Mouse (Mus musculus) gastrocnemius, adult 18-20 months (tissue): Measurements from ENCODE around the gene Ano10. TPM values are rescaled to one million over a fixed set of nuclear protein-coding genes. Genes with fewer than 3 reads are reported as not detected.
"Not testable (repeated sequence)": the region's sequence is repeated elsewhere in the genome, so short reads cannot be mapped to it uniquely, and the experiment has no call there.

ENCODE experiments used
- DNase-seq: peaks from one replicate; pipeline ENCODE4 v3.0.0; 2021; ENCODE audit warnings: low spot score
- long read RNA-seq, 2 experiments: library from polyadenylated mRNA; stranded (forward); transcript quantifications; one replicate each; pipeline ENCODE4 v2.0.0; 2021
- total RNA-seq, 2 experiments: library from RNA; stranded (reverse); gene quantifications; 2 replicates each; pipeline ENCODE4 v1.2.3; 2021

Gene Ano10
- total RNA-seq: 10 to 100 TPM; 42.8 to 45.3 TPM
- long read RNA-seq, experiment 1, transcript Ano10-201 (13 exons, 2,653 nt): major isoform, 55 of 69 reads
- long read RNA-seq, experiment 1, partial matches to known transcripts: 8 of 69 reads
- long read RNA-seq, experiment 1, other reads (novel, unspliced or antisense): 6 of 69 reads
- long read RNA-seq, experiment 2, transcript Ano10-201 (13 exons, 2,653 nt): major isoform, 48 of 52 reads
- long read RNA-seq, experiment 2, partial matches to known transcripts: 2 of 52 reads
- long read RNA-seq, experiment 2, other reads (novel, unspliced or antisense): 2 of 52 reads

GRCm38 (mm10) chr9:122294242-122294881 is at the start of gene Ano10:
Gene Ano10 (minus strand): TSS chr9:122294423.
- peak; percentile 99 for DNase-seq

- DNase-seq: no peak
Observed at GRCm38 (mm10) chr9:122343399-122343798, 49.2 kb upstream of the Ano10 start.

GRCm38 (mm10) chr9:122339972-122340371 is 45.7 kb upstream of the Ano10 start:
- DNase-seq: no peak

GRCm38 (mm10) chr9:122337510-122337931 is 43.3 kb upstream of the Ano10 start:
- no peak for DNase-seq

- DNase-seq: no peak
Observed at GRCm38 (mm10) chr9:122336677-122337076, 42.5 kb upstream of the Ano10 start.

- DNase-seq: no peak
Observed at GRCm38 (mm10) chr9:122328199-122328598, 34.0 kb upstream of the Ano10 start.

- no peak for DNase-seq
Observed at GRCm38 (mm10) chr9:122325996-122326395, 31.8 kb upstream of the Ano10 start.

GRCm38 (mm10) chr9:122322356-122322755 is 28.1 kb upstream of the Ano10 start:
- no peak for DNase-seq

GRCm38 (mm10) chr9:122320626-122321025 is 26.4 kb upstream of the Ano10 start:
- DNase-seq: no peak

- DNase-seq: no peak
Observed at GRCm38 (mm10) chr9:122316562-122316961, 22.3 kb upstream of the Ano10 start.

- no peak for DNase-seq
Observed at GRCm38 (mm10) chr9:122315501-122315900, 21.3 kb upstream of the Ano10 start.

GRCm38 (mm10) chr9:122314942-122315341 is 20.7 kb upstream of the Ano10 start:
- no peak for DNase-seq

GRCm38 (mm10) chr9:122314386-122314785 is 20.2 kb upstream of the Ano10 start:
- no peak for DNase-seq

GRCm38 (mm10) chr9:122313128-122313527 is 18.9 kb upstream of the Ano10 start:
- not testable (repeated sequence) for DNase-seq

- DNase-seq: no peak
Observed at GRCm38 (mm10) chr9:122312296-122312990, 18.2 kb upstream of the Ano10 start.

- no peak for DNase-seq
Observed at GRCm38 (mm10) chr9:122311051-122311760, 17.0 kb upstream of the Ano10 start.

- DNase-seq: peak; percentile 83
Observed at GRCm38 (mm10) chr9:122310613-122311049, 16.4 kb upstream of the Ano10 start.

- no peak for DNase-seq
Observed at GRCm38 (mm10) chr9:122309013-122309980, 15.1 kb upstream of the Ano10 start.

GRCm38 (mm10) chr9:122305302-122305701 is 11.1 kb upstream of the Ano10 start:
- no peak for DNase-seq

GRCm38 (mm10) chr9:122296169-122296568 is 1.9 kb upstream of the Ano10 start:
- DNase-seq: no peak

- DNase-seq: no peak
Observed at GRCm38 (mm10) chr9:122295396-122295795, 1.2 kb upstream of the Ano10 start.
